Mouse (Mus musculus): ENCODE data around the gene Gapt.

DNA sequence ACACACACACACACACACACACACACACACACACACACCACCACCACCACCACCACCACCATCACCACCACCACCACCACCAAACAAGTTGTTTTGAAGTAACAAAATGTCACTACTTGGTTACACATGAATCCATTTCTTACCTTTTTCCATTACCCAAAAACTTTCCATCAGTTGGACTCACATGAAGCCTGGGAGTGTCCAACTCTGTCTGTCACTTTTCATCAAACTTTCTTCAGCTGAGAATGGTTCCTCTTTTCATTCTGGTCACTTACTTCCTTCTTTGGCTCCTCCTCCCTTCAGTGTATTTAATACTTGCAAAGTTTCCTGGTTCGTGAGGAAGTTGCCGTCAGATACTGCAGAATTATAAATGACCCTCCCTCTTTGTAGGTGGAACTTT is at the start of gene Gapt:
- TF ChIP-seq GATA1 (IDR thresholded peaks at IDR 0.05; ENCODE audit: borderline replicate concordance, low read length) (no peak), FLI1 (IDR thresholded peaks at IDR 0.05; ENCODE audit: low read length) (no peak)

All from megakaryocyte, embryonic 14.5 days (primary cell).